Mouse (Mus musculus): ENCODE results near the gene C1qtnf1. TPM values are rescaled to one million over a fixed set of nuclear protein-coding genes. Genes with fewer than 3 reads are reported as not detected.

The C1qtnf1 gene
- total RNA-seq, 1 experiment, result 0.36 TPM

GRCm38 (mm10) chr11:118481751-118482150 lies 53.7 kb downstream of the C1qtnf1 start:
- Histone ChIP-seq H3K4me1 (ENCODE audit: control insufficient read depth in 2 of 2, insufficient read depth in 2 of 2, low read length in 2 of 2, poor library complexity in 1 of 2) (no peaks in the 10 kb centered on the region), H3K9ac (ENCODE audit: insufficient read depth, low read depth, low read length, poor library complexity, severe bottlenecking) (no peak overlapping the region), H3K36me3 (ENCODE audit: control insufficient read depth, insufficient read depth, low read length, poor library complexity, severe bottlenecking) (peaks cover 33% of the 10 kb centered on the region), H3K9me3 (ENCODE audit: control insufficient read depth, insufficient read depth, low read depth, low read length) (no peaks in the 10 kb centered on the region), H3K4me3 (ENCODE audit: insufficient read depth in 1 of 2, low read depth in 1 of 2, low read length in 2 of 2, poor library complexity in 1 of 2, severe bottlenecking in 1 of 2) (no peak overlapping the region), H3K27ac (ENCODE audit: insufficient read depth, low read depth, low read length, poor library complexity, severe bottlenecking) (no peak overlapping the region)
- in situ Hi-C loops (cut with MboI; ENCODE audit: low sequenced_read_pairs in 2 of 2, unreplicated experiment in 2 of 2), result no loop called here
- no peak for DNase-seq (ENCODE audit: low read depth, low spot score)
- TF ChIP-seq MAFK (IDR thresholded peaks at IDR 0.05; ENCODE audit: insufficient read depth, low read depth, low read length) (no peak), CHD2 (IDR thresholded peaks at IDR 0.05; ENCODE audit: low read depth, low read length) (no peak), ZNF384 (IDR thresholded peaks at IDR 0.05; ENCODE audit: low read depth, low read length) (no peak), ZC3H11A (IDR thresholded peaks at IDR 0.05; ENCODE audit: borderline replicate concordance, low read depth, low read length) (no peak), HCFC1 (IDR thresholded peaks at IDR 0.05; ENCODE audit: borderline replicate concordance, insufficient read depth, low read length) (no peak)

- in situ Hi-C loops (cut with MboI; ENCODE audit: low sequenced_read_pairs in 2 of 2, unreplicated experiment in 2 of 2), result no loop called here
- DNase-seq (ENCODE audit: low read depth, low spot score), result no peak
- Histone ChIP-seq H3K9ac (ENCODE audit: insufficient read depth, low read depth, low read length, poor library complexity, severe bottlenecking) (no peak overlapping the region), H3K36me3 (ENCODE audit: control insufficient read depth, insufficient read depth, low read length, poor library complexity, severe bottlenecking) (peaks cover 30% of the 10 kb centered on the region), H3K27ac (ENCODE audit: insufficient read depth, low read depth, low read length, poor library complexity, severe bottlenecking) (no peak overlapping the region), H3K4me1 (ENCODE audit: control insufficient read depth in 2 of 2, insufficient read depth in 2 of 2, low read length in 2 of 2, poor library complexity in 1 of 2) (no peaks in the 10 kb centered on the region), H3K4me3 (ENCODE audit: insufficient read depth in 1 of 2, low read depth in 1 of 2, low read length in 2 of 2, poor library complexity in 1 of 2, severe bottlenecking in 1 of 2) (no peak overlapping the region), H3K9me3 (ENCODE audit: control insufficient read depth, insufficient read depth, low read depth, low read length) (no peaks in the 10 kb centered on the region)
- TF ChIP-seq ZNF384 (IDR thresholded peaks at IDR 0.05; ENCODE audit: low read depth, low read length) (no peak), CHD2 (IDR thresholded peaks at IDR 0.05; ENCODE audit: low read depth, low read length) (no peak), MAFK (IDR thresholded peaks at IDR 0.05; ENCODE audit: insufficient read depth, low read depth, low read length) (no peak), HCFC1 (IDR thresholded peaks at IDR 0.05; ENCODE audit: borderline replicate concordance, insufficient read depth, low read length) (no peak), ZC3H11A (IDR thresholded peaks at IDR 0.05; ENCODE audit: borderline replicate concordance, low read depth, low read length) (no peak)
These were observed 56.2 kb downstream of the C1qtnf1 start for GRCm38 (mm10) chr11:118484169-118484568.

GRCm38 (mm10) chr11:118485338-118485737 lies 57.3 kb downstream of the C1qtnf1 start:
- in situ Hi-C loops (cut with MboI; ENCODE audit: low sequenced_read_pairs in 2 of 2, unreplicated experiment in 2 of 2), result no loop called here
- Histone ChIP-seq H3K4me3 (ENCODE audit: insufficient read depth in 1 of 2, low read depth in 1 of 2, low read length in 2 of 2, poor library complexity in 1 of 2, severe bottlenecking in 1 of 2) (no peak overlapping the region), H3K27ac (ENCODE audit: insufficient read depth, low read depth, low read length, poor library complexity, severe bottlenecking) (no peak overlapping the region), H3K9me3 (ENCODE audit: control insufficient read depth, insufficient read depth, low read depth, low read length) (no peaks in the 10 kb centered on the region), H3K9ac (ENCODE audit: insufficient read depth, low read depth, low read length, poor library complexity, severe bottlenecking) (no peak overlapping the region), H3K4me1 (ENCODE audit: control insufficient read depth in 2 of 2, insufficient read depth in 2 of 2, low read length in 2 of 2, poor library complexity in 1 of 2) (no peaks in the 10 kb centered on the region; a peak in 1 of 4 replicates), H3K36me3 (ENCODE audit: control insufficient read depth, insufficient read depth, low read length, poor library complexity, severe bottlenecking) (peaks cover 26% of the 10 kb centered on the region)
- TF ChIP-seq HCFC1 (IDR thresholded peaks at IDR 0.05; ENCODE audit: borderline replicate concordance, insufficient read depth, low read length) (no peak), CHD2 (IDR thresholded peaks at IDR 0.05; ENCODE audit: low read depth, low read length) (no peak), ZNF384 (IDR thresholded peaks at IDR 0.05; ENCODE audit: low read depth, low read length) (no peak), MAFK (IDR thresholded peaks at IDR 0.05; ENCODE audit: insufficient read depth, low read depth, low read length) (no peak), ZC3H11A (IDR thresholded peaks at IDR 0.05; ENCODE audit: borderline replicate concordance, low read depth, low read length) (no peak)
- DNase-seq (ENCODE audit: low read depth, low spot score), result no peak

- in situ Hi-C loops (cut with MboI; ENCODE audit: low sequenced_read_pairs in 2 of 2, unreplicated experiment in 2 of 2), result no loop called here
- TF ChIP-seq MAFK (IDR thresholded peaks at IDR 0.05; ENCODE audit: insufficient read depth, low read depth, low read length), result no peak
- TF ChIP-seq HCFC1 (IDR thresholded peaks at IDR 0.05; ENCODE audit: borderline replicate concordance, insufficient read depth, low read length), result no peak
- no peak for TF ChIP-seq ZC3H11A (IDR thresholded peaks at IDR 0.05; ENCODE audit: borderline replicate concordance, low read depth, low read length)
- no peak for TF ChIP-seq CHD2 (IDR thresholded peaks at IDR 0.05; ENCODE audit: low read depth, low read length)
- TF ChIP-seq ZNF384 (IDR thresholded peaks at IDR 0.05; ENCODE audit: low read depth, low read length), result no peak
- Histone ChIP-seq H3K36me3 (ENCODE audit: control insufficient read depth, insufficient read depth, low read length, poor library complexity, severe bottlenecking) (peaks cover 26% of the 10 kb centered on the region), H3K4me1 (ENCODE audit: control insufficient read depth in 2 of 2, insufficient read depth in 2 of 2, low read length in 2 of 2, poor library complexity in 1 of 2) (no peaks in the 10 kb centered on the region; a peak in 1 of 4 replicates), H3K9ac (ENCODE audit: insufficient read depth, low read depth, low read length, poor library complexity, severe bottlenecking) (no peak overlapping the region), H3K4me3 (ENCODE audit: insufficient read depth in 1 of 2, low read depth in 1 of 2, low read length in 2 of 2, poor library complexity in 1 of 2, severe bottlenecking in 1 of 2) (no peak overlapping the region), H3K27ac (ENCODE audit: insufficient read depth, low read depth, low read length, poor library complexity, severe bottlenecking) (no peak overlapping the region), H3K9me3 (ENCODE audit: control insufficient read depth, insufficient read depth, low read depth, low read length) (no peaks in the 10 kb centered on the region)
- no peak for DNase-seq (ENCODE audit: low read depth, low spot score)
These were observed 57.8 kb downstream of the C1qtnf1 start for GRCm38 (mm10) chr11:118485780-118486179.

GRCm38 (mm10) chr11:118486281-118486680 lies 58.3 kb downstream of the C1qtnf1 start:
- Histone ChIP-seq H3K27ac (ENCODE audit: insufficient read depth, low read depth, low read length, poor library complexity, severe bottlenecking) (no peak overlapping the region), H3K4me3 (ENCODE audit: insufficient read depth in 1 of 2, low read depth in 1 of 2, low read length in 2 of 2, poor library complexity in 1 of 2, severe bottlenecking in 1 of 2) (no peak overlapping the region), H3K4me1 (ENCODE audit: control insufficient read depth in 2 of 2, insufficient read depth in 2 of 2, low read length in 2 of 2, poor library complexity in 1 of 2) (no peaks in the 10 kb centered on the region; a peak in 1 of 4 replicates), H3K9me3 (ENCODE audit: control insufficient read depth, insufficient read depth, low read depth, low read length) (no peaks in the 10 kb centered on the region), H3K36me3 (ENCODE audit: control insufficient read depth, insufficient read depth, low read length, poor library complexity, severe bottlenecking) (peaks cover 26% of the 10 kb centered on the region), H3K9ac (ENCODE audit: insufficient read depth, low read depth, low read length, poor library complexity, severe bottlenecking) (no peak overlapping the region)
- in situ Hi-C loops (cut with MboI; ENCODE audit: low sequenced_read_pairs in 2 of 2, unreplicated experiment in 2 of 2), result no loop called here
- TF ChIP-seq HCFC1 (IDR thresholded peaks at IDR 0.05; ENCODE audit: borderline replicate concordance, insufficient read depth, low read length), result no peak
- TF ChIP-seq ZC3H11A (IDR thresholded peaks at IDR 0.05; ENCODE audit: borderline replicate concordance, low read depth, low read length), result no peak
- no peak for TF ChIP-seq CHD2 (IDR thresholded peaks at IDR 0.05; ENCODE audit: low read depth, low read length)
- no peak for TF ChIP-seq ZNF384 (IDR thresholded peaks at IDR 0.05; ENCODE audit: low read depth, low read length)
- DNase-seq (ENCODE audit: low read depth, low spot score), result no peak
